Mouse (Mus musculus) heart, adult 2 months (tissue): ENCODE results near the gene Fxr1.

Experiments
- CTCF ChIP-seq: fragments of 200-600 bp; IDR thresholded peaks from 2 replicates; pipeline ENCODE4 v1.8.1; 2022; ENCODE audit warnings: antibody characterized with exemption, mild to moderate bottlenecking, moderate library complexity
- POLR2A ChIP-seq: fragments of 200-500 bp; IDR thresholded peaks from 2 replicates; pipeline ENCODE4 v1.6.1; 2011; ENCODE audit warnings: mild to moderate bottlenecking, low read depth, low read length, control low read depth; ENCODE audit not compliant: insufficient read depth

DNA sequence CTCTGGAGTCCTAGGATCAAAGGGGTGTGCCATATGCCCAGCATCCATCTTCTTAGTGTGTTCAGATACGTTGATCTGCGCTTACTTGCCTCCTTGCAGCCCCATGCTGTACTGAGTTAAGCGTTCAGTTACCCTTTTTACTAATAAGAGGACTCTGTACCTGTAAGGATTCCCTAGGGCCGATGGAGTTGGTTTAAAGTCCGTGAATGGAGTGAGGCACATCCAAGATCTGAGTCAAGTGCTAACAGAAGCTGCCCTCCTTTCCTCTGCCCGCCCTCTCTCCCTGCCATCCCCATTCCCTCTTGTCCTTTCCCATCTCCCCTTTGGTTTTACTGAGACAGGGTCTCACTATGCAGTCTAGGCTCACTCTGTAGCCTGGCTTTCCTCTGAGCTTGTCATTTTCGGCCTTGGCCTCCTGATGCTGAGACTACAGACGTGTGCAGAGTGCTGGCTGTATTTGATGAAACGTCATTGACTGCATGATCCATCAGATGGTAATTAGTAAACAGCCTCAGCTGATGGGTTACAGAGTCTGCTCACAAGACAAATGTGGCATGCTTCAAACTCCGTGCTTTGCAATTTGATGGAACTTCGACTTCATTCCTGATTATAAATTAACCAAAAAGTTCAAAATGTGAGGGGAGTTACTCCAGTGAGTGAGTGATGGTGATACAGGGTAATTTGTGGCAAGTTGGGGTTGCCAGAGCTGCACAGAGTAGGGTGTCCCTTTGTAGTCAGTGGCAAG lies 92.4 kb downstream of the Fxr1 start:
- TF ChIP-seq CTCF = no peak
- TF ChIP-seq POLR2A = no peak
